Mouse (Mus musculus) thymus, adult 2 months (tissue): Measurements from ENCODE around the gene Gm5662.
"Not testable (repeated sequence)": the region's sequence is repeated elsewhere in the genome, so short reads cannot be mapped to it uniquely, and the experiment has no call there.

Source experiments
- CTCF ChIP-seq: fragments of 200-500 bp; IDR thresholded peaks from 2 replicates; pipeline ENCODE4 v1.5.1; 2012; ENCODE audit warnings: mild to moderate bottlenecking, control low read depth, low read length, moderate library complexity, borderline replicate concordance; ENCODE audit not compliant: control insufficient read depth, poor library complexity, insufficient read depth; ENCODE audit errors: extremely low read depth
- POLR2A ChIP-seq: fragments of 200-500 bp; IDR thresholded peaks from 2 replicates; pipeline ENCODE4 v1.6.1; 2012; ENCODE audit warnings: mild to moderate bottlenecking, low read length, control low read depth, moderate library complexity; ENCODE audit not compliant: control insufficient read depth, poor library complexity, insufficient read depth; ENCODE audit errors: extremely low read depth

- TF ChIP-seq POLR2A, CTCF: not testable (repeated sequence)
These were observed 18.4 kb downstream of the Gm5662 start for GRCm38 (mm10) chr12:88255917-88256316.
